Mouse (Mus musculus) lung, postnatal 0 days (tissue): Measurements from ENCODE around the gene Elmo2. TPM values are rescaled to one million over a fixed set of nuclear protein-coding genes. Genes with fewer than 3 reads are reported as not detected.

Experiments used
- ATAC-seq: fragments of 200-750 bp; cut with Nextera tagmentation; 2 replicates; pipeline ENCODE4 v1.8.0; 2017; ENCODE audit warnings: moderate library complexity
- DNase-seq: peaks from one replicate; pipeline ENCODE4 v3.0.0-alpha.2; 2016; ENCODE audit warnings: low spot score
- H3K27ac ChIP-seq: fragments of 300-500 bp; sonication (generic); 2 replicates; pipeline ENCODE4 v1.5.1; 2014; ENCODE audit warnings: antibody characterized with exemption, mild to moderate bottlenecking, low read length, mixed read lengths
- H3K27me3 ChIP-seq: fragments of 300-500 bp; sonication (generic); replicated peaks from 2 replicates; pipeline ENCODE4 v1.6.1; 2014; ENCODE audit warnings: low read length, mixed read lengths; ENCODE audit not compliant: insufficient read depth
- H3K36me3 ChIP-seq: fragments of 300-500 bp; sonication (generic); 2 replicates; pipeline ENCODE4 v1.6.1; 2014; ENCODE audit warnings: low read length, mixed read lengths; ENCODE audit not compliant: insufficient read depth
- H3K4me1 ChIP-seq: fragments of 300-500 bp; sonication (generic); 2 replicates; pipeline ENCODE4 v1.6.1; 2014; ENCODE audit warnings: antibody characterized with exemption, low read depth, low read length, mixed read lengths; ENCODE audit not compliant: insufficient read depth
- H3K4me2 ChIP-seq: fragments of 300-500 bp; sonication (generic); replicated peaks from 2 replicates; pipeline ENCODE4 v1.6.1; 2014; ENCODE audit warnings: low read depth, mild to moderate bottlenecking, low read length, moderate library complexity, mixed read lengths
- H3K4me3 ChIP-seq: fragments of 300-500 bp; sonication (generic); 2 replicates; pipeline ENCODE4 v1.5.1; 2014; ENCODE audit warnings: low read depth, low read length
- H3K9ac ChIP-seq: fragments of 300-500 bp; sonication (generic); replicated peaks from 2 replicates; pipeline ENCODE4 v1.6.1; 2014; ENCODE audit warnings: low read depth, mild to moderate bottlenecking
- H3K9me3 ChIP-seq: fragments of 300-500 bp; sonication (generic); 2 replicates; pipeline ENCODE4 v1.6.1; 2016; ENCODE audit warnings: low read length, mixed read lengths
- CTCF ChIP-seq: IDR thresholded peaks from 2 replicates; pipeline ENCODE4 v1.5.1; 2016; ENCODE audit warnings: antibody characterized with exemption, mild to moderate bottlenecking
- EP300 ChIP-seq: IDR thresholded peaks from 2 replicates; pipeline ENCODE4 v1.6.1; 2016; ENCODE audit warnings: antibody characterized with exemption, mild to moderate bottlenecking, control low read depth
- WGBS: fragments of 180-500 bp; shearing (Covaris S2); extraction: QIAGEN DNeasy Blood & Tissue Kit; methylation state at CpG from one replicate; pipeline ENCODE4 v1.1.7; 2014; 5-methylcytosine and 5-hydroxymethylcytosine counted together
- polyA plus RNA-seq: library from polyadenylated mRNA; unstranded; fragments of >200 nt; fragmentation: Nextera tagmentation; extraction: Ambion mirVana; gene quantifications from 2 replicates; pipeline ENCODE4 v1.2.1, GENCODE M21; 2015

Gene Elmo2
- polyA plus RNA-seq, 1 experiment from 2014 or later = 66.4 TPM

GRCm38 (mm10) chr2:165349466-165349865 is 23.2 kb upstream of the Elmo2 start:
- Histone ChIP-seq H3K9me3 (no peaks in the 10 kb centered on the region; the same call in 1 of the 2 replicates), H3K36me3 (no peaks in the 10 kb centered on the region), H3K27ac (no peak overlapping the region), H3K4me3 (no peak overlapping the region), H3K9ac (no peak overlapping the region), H3K4me1 (no peaks in the 10 kb centered on the region), H3K4me2 (no peak overlapping the region), H3K27me3 (no peaks in the 10 kb centered on the region)
- DNase-seq = no peak
- ATAC-seq = no peak
- 37% methylated on average over 8 of the region's 8 CpGs for WGBS
- TF ChIP-seq EP300 = no peak
- TF ChIP-seq CTCF = peak; percentile 63

- no peak overlapping the region for H3K27ac ChIP-seq
- H3K27me3 ChIP-seq = no peaks in the 10 kb centered on the region
- no peaks in the 10 kb centered on the region for H3K36me3 ChIP-seq
- ATAC-seq (no peak), DNase-seq (no peak)
- no peak overlapping the region for H3K4me2 ChIP-seq
- no peak overlapping the region for H3K9ac ChIP-seq
- WGBS = 86% methylated on average over 5 of the region's 5 CpGs
- no peaks in the 10 kb centered on the region for H3K4me1 ChIP-seq
- no peak for TF ChIP-seq EP300
- TF ChIP-seq CTCF = no peak
- no peak overlapping the region for H3K4me3 ChIP-seq
- no peaks in the 10 kb centered on the region for H3K9me3 ChIP-seq
These were observed 19.9 kb upstream of the Elmo2 start for GRCm38 (mm10) chr2:165346180-165346579.

DNA sequence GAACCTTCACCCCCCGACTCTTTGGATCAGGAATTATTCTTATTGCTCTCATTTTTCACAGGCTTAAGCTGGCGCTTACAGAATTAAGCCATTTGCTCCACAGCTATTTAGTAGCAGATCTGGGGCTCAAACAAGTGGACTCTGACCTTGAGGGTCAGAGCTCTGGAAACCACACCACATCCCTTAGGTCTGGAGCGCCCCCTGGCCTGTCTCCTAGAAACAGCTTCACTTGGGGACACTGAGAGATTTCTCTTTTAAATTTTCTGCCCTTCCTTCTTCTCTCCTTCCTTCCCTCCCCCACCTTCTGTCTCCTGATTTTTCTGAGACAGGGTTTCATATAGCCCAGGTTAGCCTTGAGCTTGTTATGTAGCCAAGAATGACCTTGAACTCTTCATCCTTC is 10.9 kb upstream of the Elmo2 start:
- 30% methylated on average over 3 of the region's 3 CpGs for WGBS
- no peak for ATAC-seq

GRCm38 (mm10) chr2:165332610-165333210 is 6.4 kb upstream of the Elmo2 start:
- H3K9ac ChIP-seq = no peak overlapping the region
- ATAC-seq (no peak), DNase-seq (no peak)
- no peaks in the 10 kb centered on the region for H3K36me3 ChIP-seq
- no peak overlapping the region for H3K4me2 ChIP-seq
- H3K27ac ChIP-seq = no peak overlapping the region
- 0 out of 2 replicates have a peak, but pooled peaks cover 2% of the 10 kb centered on the region for H3K27me3 ChIP-seq
- no peaks in the 10 kb centered on the region for H3K4me1 ChIP-seq
- TF ChIP-seq EP300 = no peak
- TF ChIP-seq CTCF = no peak
- no peaks in the 10 kb centered on the region for H3K9me3 ChIP-seq
- no peak overlapping the region for H3K4me3 ChIP-seq
- WGBS = 53% methylated on average over 14 of the region's 14 CpGs

More for the DNA sequence above, 10.9 kb upstream of the Elmo2 start:
- Histone ChIP-seq H3K4me1 (no peaks in the 10 kb centered on the region), H3K9ac (no peak overlapping the region), H3K9me3 (no peaks in the 10 kb centered on the region), H3K4me2 (no peak overlapping the region), H3K4me3 (no peak overlapping the region), H3K27me3 (no peaks in the 10 kb centered on the region), H3K36me3 (no peaks in the 10 kb centered on the region), H3K27ac (no peak overlapping the region)
- TF ChIP-seq EP300 = no peak
- peak; percentile 84 for TF ChIP-seq CTCF
- DNase-seq = peak; percentile 66

GRCm38 (mm10) chr2:165329703-165330102 is 3.4 kb upstream of the Elmo2 start:
- H3K27me3 ChIP-seq = 0 out of 2 replicates have a peak, but pooled peaks cover 2% of the 10 kb centered on the region
- no peak overlapping the region for H3K27ac ChIP-seq
- TF ChIP-seq EP300 = no peak
- no peak for TF ChIP-seq CTCF
- no peak for DNase-seq
- no peak overlapping the region for H3K4me2 ChIP-seq
- no peak overlapping the region for H3K9ac ChIP-seq
- H3K4me1 ChIP-seq = peaks cover 6% of the 10 kb centered on the region; the same call in 1 of the 2 replicates
- no peaks in the 10 kb centered on the region for H3K9me3 ChIP-seq
- no peaks in the 10 kb centered on the region for H3K36me3 ChIP-seq
- ATAC-seq = no peak
- 12% methylated on average over 3 of the region's 3 CpGs for WGBS
- H3K4me3 ChIP-seq = no peak overlapping the region

- no peaks in the 10 kb centered on the region for H3K9me3 ChIP-seq
- no peak for DNase-seq
- H3K36me3 ChIP-seq = no peaks in the 10 kb centered on the region
- peaks cover 14% of the 10 kb centered on the region; the same call in 1 of the 2 replicates for H3K4me1 ChIP-seq
- H3K9ac ChIP-seq = no peak overlapping the region
- ATAC-seq = no peak
- TF ChIP-seq EP300 (no peak), CTCF (no peak)
- no peak overlapping the region for H3K27ac ChIP-seq
- 0 out of 2 replicates have a peak, but pooled peaks cover 2% of the 10 kb centered on the region for H3K27me3 ChIP-seq
- H3K4me3 ChIP-seq = no peak overlapping the region
- WGBS = 65% methylated on average over 5 of the region's 5 CpGs
- H3K4me2 ChIP-seq = no peak overlapping the region
These were observed 2.5 kb upstream of the Elmo2 start for GRCm38 (mm10) chr2:165328746-165329145.
